Mouse (Mus musculus): ENCODE measurements around the gene Ormdl2.

The Ormdl2 gene

GRCm38 (mm10) chr10:128821358-128822056 is at the start of gene Ormdl2:
Ormdl2 (minus strand) TSS chr10:128821645.
- no peak for TF ChIP-seq GATA4 (IDR thresholded peaks at IDR 0.05; ENCODE audit: insufficient replicate concordance, low read length)

GRCm38 (mm10) chr10:128870341-128870740 is 48.9 kb upstream of the Ormdl2 start:
- TF ChIP-seq GATA4 (IDR thresholded peaks at IDR 0.05; ENCODE audit: insufficient replicate concordance, low read length): no peak

- TF ChIP-seq GATA4 (IDR thresholded peaks at IDR 0.05; ENCODE audit: insufficient replicate concordance, low read length): no peak
Measured at GRCm38 (mm10) chr10:128866518-128866917, 45.1 kb upstream of the Ormdl2 start.

- no peak for TF ChIP-seq GATA4 (IDR thresholded peaks at IDR 0.05; ENCODE audit: insufficient replicate concordance, low read length)
Measured at GRCm38 (mm10) chr10:128866042-128866441, 44.6 kb upstream of the Ormdl2 start.

GRCm38 (mm10) chr10:128861176-128861575 is 39.7 kb upstream of the Ormdl2 start:
- no peak for TF ChIP-seq GATA4 (IDR thresholded peaks at IDR 0.05; ENCODE audit: insufficient replicate concordance, low read length)

- no peak for TF ChIP-seq GATA4 (IDR thresholded peaks at IDR 0.05; ENCODE audit: insufficient replicate concordance, low read length)
Measured at GRCm38 (mm10) chr10:128850339-128850738, 28.9 kb upstream of the Ormdl2 start.

GRCm38 (mm10) chr10:128848426-128848825 is 27.0 kb upstream of the Ormdl2 start:
- TF ChIP-seq GATA4 (IDR thresholded peaks at IDR 0.05; ENCODE audit: insufficient replicate concordance, low read length): no peak

- no peak for TF ChIP-seq GATA4 (IDR thresholded peaks at IDR 0.05; ENCODE audit: insufficient replicate concordance, low read length)
Measured at GRCm38 (mm10) chr10:128846664-128847063, 25.2 kb upstream of the Ormdl2 start.

- no peak for TF ChIP-seq GATA4 (IDR thresholded peaks at IDR 0.05; ENCODE audit: insufficient replicate concordance, low read length)
Measured at GRCm38 (mm10) chr10:128845516-128845915, 24.1 kb upstream of the Ormdl2 start.

GRCm38 (mm10) chr10:128843260-128843659 is 21.8 kb upstream of the Ormdl2 start:
- no peak for TF ChIP-seq GATA4 (IDR thresholded peaks at IDR 0.05; ENCODE audit: insufficient replicate concordance, low read length)

GRCm38 (mm10) chr10:128840612-128841011 is 19.2 kb upstream of the Ormdl2 start:
- no peak for TF ChIP-seq GATA4 (IDR thresholded peaks at IDR 0.05; ENCODE audit: insufficient replicate concordance, low read length)

- no peak for TF ChIP-seq GATA4 (IDR thresholded peaks at IDR 0.05; ENCODE audit: insufficient replicate concordance, low read length)
Measured at GRCm38 (mm10) chr10:128839434-128839833, 18.0 kb upstream of the Ormdl2 start.

GRCm38 (mm10) chr10:128837400-128837799 is 16.0 kb upstream of the Ormdl2 start:
- no peak for TF ChIP-seq GATA4 (IDR thresholded peaks at IDR 0.05; ENCODE audit: insufficient replicate concordance, low read length)

GRCm38 (mm10) chr10:128823821-128824220 is 2.4 kb upstream of the Ormdl2 start:
- TF ChIP-seq GATA4 (IDR thresholded peaks at IDR 0.05; ENCODE audit: insufficient replicate concordance, low read length): no peak

GRCm38 (mm10) chr10:128822135-128822534 is 690 bp upstream of the Ormdl2 start:
- TF ChIP-seq GATA4 (IDR thresholded peaks at IDR 0.05; ENCODE audit: insufficient replicate concordance, low read length): no peak

- no peak for TF ChIP-seq GATA4 (IDR thresholded peaks at IDR 0.05; ENCODE audit: insufficient replicate concordance, low read length)
Measured at GRCm38 (mm10) chr10:128820217-128820616, 1.2 kb downstream of the Ormdl2 start.

- TF ChIP-seq GATA4 (IDR thresholded peaks at IDR 0.05; ENCODE audit: insufficient replicate concordance, low read length): no peak
Measured at GRCm38 (mm10) chr10:128817033-128817432, 4.4 kb downstream of the Ormdl2 start, which contains the start of gene Sarnp. Sarnp (plus strand) TSS chr10:128817333.

All from liver, adult (tissue).